8 mouse cellular contexts compared by ENCODE assay signal in the genomic region with DNA sequence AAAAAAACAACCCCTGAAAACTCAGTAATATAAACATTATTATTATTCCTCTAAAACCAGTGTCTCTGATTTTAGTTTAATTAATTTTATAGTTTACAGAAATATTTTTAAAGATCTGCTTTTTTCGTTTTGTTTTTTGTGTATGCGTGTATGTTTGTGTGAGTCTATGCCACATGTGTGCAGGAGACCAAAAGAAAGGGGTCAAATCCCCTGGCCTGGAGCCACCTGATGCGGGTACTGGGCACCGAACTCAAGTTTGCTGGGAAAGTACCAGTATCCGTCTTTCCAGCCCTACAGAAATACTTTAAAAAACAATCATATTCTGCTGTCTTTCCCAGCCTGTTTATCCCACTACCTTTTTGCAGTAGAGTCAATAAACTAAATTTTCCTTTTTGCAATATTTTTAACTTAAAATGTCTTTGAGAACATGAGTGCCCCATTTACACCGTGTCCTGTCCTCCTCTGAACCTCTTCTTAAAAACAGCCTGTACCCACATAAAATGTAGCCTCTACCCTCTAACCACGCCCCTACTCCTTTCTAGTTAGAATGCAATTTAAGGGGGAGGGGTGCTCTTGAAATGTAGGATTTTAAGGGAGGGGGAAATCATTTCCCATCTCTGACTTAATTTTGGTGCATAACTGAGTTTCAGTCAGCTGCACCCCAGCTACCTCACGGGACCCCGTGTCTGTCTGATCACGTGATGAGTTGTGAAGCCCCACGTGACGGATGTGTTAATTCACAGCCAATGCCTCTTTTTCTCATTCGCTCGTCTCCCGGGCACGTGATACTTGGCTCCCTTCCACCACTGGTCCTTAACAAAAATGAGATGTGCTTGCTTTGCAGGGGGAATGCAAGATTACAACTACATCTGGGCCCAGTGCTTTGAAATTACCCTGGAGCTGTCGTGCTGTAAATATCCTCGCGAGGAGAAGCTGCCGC. TPM values are rescaled to one million over a fixed set of nuclear protein-coding genes. Genes with fewer than 3 reads are reported as not detected.
A peak's percentile ranks its signal among the peaks of the same experiment; 100 is the strongest.
DNase-seq lines count a peak whose midpoint lies in the region; ATAC-seq and TF ChIP-seq lines count a peak whose summit lies in the region.

No protein-coding gene starts in this region.

- no peaks in the 10 kb centered on the region for H3K9me3 ChIP-seq in forebrain, embryonic 13.5 days (replicated peaks)
- no peaks in the 10 kb centered on the region for H3K9me3 ChIP-seq in heart, postnatal 0 days (replicated peaks; ENCODE audit: control insufficient read depth, low read length)
- no peaks in the 10 kb centered on the region for H3K9me3 ChIP-seq in liver, embryonic 13.5 days (replicated peaks)
- H3K9me3 ChIP-seq in neural tube, embryonic 12.5 days, result no peaks in the 10 kb centered on the region

- H3K9ac ChIP-seq in forebrain, embryonic 13.5 days, result peak overlapping the region; percentile 35; the same call in 1 of the 2 replicates
- no peak overlapping the region for H3K9ac ChIP-seq in heart, postnatal 0 days (replicated peaks; ENCODE audit: low read depth, low read length)
- H3K9ac ChIP-seq in liver, embryonic 13.5 days, result no peak overlapping the region
- H3K9ac ChIP-seq in neural tube, embryonic 12.5 days, result peak overlapping the region; percentile 35; the same call in 1 of the 2 replicates

- peak overlapping the region; percentile 3; the same call in 1 of the 2 replicates for H3K4me3 ChIP-seq in brown adipose tissue, adult 24 weeks (ENCODE audit: insufficient read depth, low read depth, low read length)
- H3K4me3 ChIP-seq in forebrain, embryonic 13.5 days, result peak overlapping the region; percentile 38
- H3K4me3 ChIP-seq in heart, postnatal 0 days (ENCODE audit: low read depth, low read length), result peak overlapping the region; percentile 27; the same call in 1 of the 2 replicates
- no peak overlapping the region; the same call in 1 of the 2 replicates for H3K4me3 ChIP-seq in liver, embryonic 13.5 days (replicated peaks)
- H3K4me3 ChIP-seq in neural tube, embryonic 12.5 days, result peak overlapping the region; percentile 31
- peak overlapping the region; percentile 14; the same call in 1 of the 2 replicates for H3K4me3 ChIP-seq in thymus, adult 2 months (ENCODE audit: control insufficient read depth, insufficient read depth, low read length)

- no peaks in the 10 kb centered on the region for H3K4me1 ChIP-seq in brown adipose tissue, adult 24 weeks (ENCODE audit: control insufficient read depth, insufficient read depth, insufficient read length, low read length)
- H3K4me1 ChIP-seq in forebrain, embryonic 13.5 days, result peaks cover 21% of the 10 kb centered on the region; the same call in 1 of the 2 replicates
- no peaks in the 10 kb centered on the region; the same call in 1 of the 2 replicates for H3K4me1 ChIP-seq in heart, postnatal 0 days (ENCODE audit: control insufficient read depth, insufficient read depth)
- peaks cover 31% of the 10 kb centered on the region for H3K4me1 ChIP-seq in liver, embryonic 13.5 days (replicated peaks)
- H3K4me1 ChIP-seq in neural tube, embryonic 12.5 days, result no peaks in the 10 kb centered on the region
- peaks cover 11% of the 10 kb centered on the region for H3K4me1 ChIP-seq in thymus, adult 2 months (replicated peaks; ENCODE audit: control insufficient read depth, insufficient read depth, low read length)

- TF ChIP-seq POLR2A in thymus, adult 2 months (IDR thresholded peaks at IDR 0.05; ENCODE audit: control insufficient read depth, extremely low read depth, insufficient read depth, low read length, poor library complexity), result no peak

- no peak for TF ChIP-seq CTCF in heart, postnatal 0 days (IDR thresholded peaks at IDR 0.05; ENCODE audit: low read depth)
- no peak for TF ChIP-seq CTCF in thymus, adult 2 months (IDR thresholded peaks at IDR 0.05; ENCODE audit: borderline replicate concordance, control insufficient read depth, extremely low read depth, insufficient read depth, low read length, poor library complexity)

- no peak for TF ChIP-seq EP300 in heart, postnatal 0 days (IDR thresholded peaks at IDR 0.05; ENCODE audit: low read depth)

- peak overlapping the region; percentile 64 for H3K4me2 ChIP-seq in forebrain, embryonic 13.5 days
- H3K4me2 ChIP-seq in heart, postnatal 0 days (ENCODE audit: low read depth, low read length), result peak overlapping the region; percentile 63
- peak overlapping the region; percentile 50 for H3K4me2 ChIP-seq in liver, embryonic 13.5 days
- H3K4me2 ChIP-seq in neural tube, embryonic 12.5 days (replicated peaks), result peak overlapping the region; percentile 63

- no peak overlapping the region for H3K27ac ChIP-seq in brown adipose tissue, adult 24 weeks (replicated peaks; ENCODE audit: low read depth, low read length)
- peak overlapping the region; percentile 72 for H3K27ac ChIP-seq in forebrain, embryonic 13.5 days
- H3K27ac ChIP-seq in heart, postnatal 0 days (ENCODE audit: low read depth), result no peak overlapping the region
- H3K27ac ChIP-seq in liver, embryonic 13.5 days, result no peak overlapping the region
- H3K27ac ChIP-seq in neural tube, embryonic 12.5 days, result no peak overlapping the region
- H3K27ac ChIP-seq in thymus, adult 2 months (ENCODE audit: control insufficient read depth, insufficient read depth, low read length), result peak overlapping the region; percentile 19

- no peaks in the 10 kb centered on the region for H3K27me3 ChIP-seq in forebrain, embryonic 13.5 days
- no peaks in the 10 kb centered on the region for H3K27me3 ChIP-seq in heart, postnatal 0 days (ENCODE audit: control insufficient read depth, insufficient read depth, low read length)
- H3K27me3 ChIP-seq in liver, embryonic 13.5 days, result no peaks in the 10 kb centered on the region
- no peaks in the 10 kb centered on the region for H3K27me3 ChIP-seq in neural tube, embryonic 12.5 days (replicated peaks)
- H3K27me3 ChIP-seq in thymus, adult 2 months (ENCODE audit: control insufficient read depth, insufficient read depth, low read length), result no peaks in the 10 kb centered on the region; the same call in 1 of the 2 replicates

- 38% methylated on average over 20 of the region's 20 CpGs for WGBS in forebrain, embryonic 13.5 days
- WGBS in heart, postnatal 0 days, result 34% methylated on average over 20 of the region's 20 CpGs
- 37% methylated on average over 20 of the region's 20 CpGs for WGBS in liver, embryonic 13.5 days (ENCODE audit: insufficient replicate concordance)
- WGBS in neural tube, embryonic 12.5 days, result 36% methylated on average over 20 of the region's 20 CpGs
- 32% methylated on average over 20 of the region's 20 CpGs for WGBS in thymus, adult 2 months

- DNase-seq in CD4-positive, CD25-positive, alpha-beta regulatory T cell, adult 2 months (ENCODE audit: low read depth, low spot score), result peak; percentile 80
- peak; percentile 35 for DNase-seq in heart, postnatal 0 days (ENCODE audit: low spot score)
- DNase-seq in kidney, postnatal 25 days, result peak; percentile 72 to 75
- DNase-seq in liver, embryonic 13.5 days, result peak; percentile 24
- DNase-seq in thymus, adult 2 months, result peak; percentile 80

- peak; percentile 87 for ATAC-seq in forebrain, embryonic 13.5 days
- ATAC-seq in heart, postnatal 0 days (ENCODE audit: insufficient read depth, low read depth), result no peak
- ATAC-seq in liver, embryonic 13.5 days (ENCODE audit: low read depth), result no peak
- ATAC-seq in neural tube, embryonic 12.5 days (ENCODE audit: low FRiP score, low read depth), result peak; percentile 86

- H3K36me3 ChIP-seq in forebrain, embryonic 13.5 days (ENCODE audit: poor library complexity, severe bottlenecking), result no peaks in the 10 kb centered on the region
- no peaks in the 10 kb centered on the region for H3K36me3 ChIP-seq in heart, postnatal 0 days (replicated peaks; ENCODE audit: control insufficient read depth, insufficient read depth, low read length)
- H3K36me3 ChIP-seq in liver, embryonic 13.5 days, result no peaks in the 10 kb centered on the region
- H3K36me3 ChIP-seq in neural tube, embryonic 12.5 days, result no peaks in the 10 kb centered on the region
- H3K36me3 ChIP-seq in thymus, adult 2 months (ENCODE audit: control insufficient read depth, insufficient read depth, low read length), result no peaks in the 10 kb centered on the region

RNA-seq across cellular contexts. Expression of a gene that starts 35.2 kb away (rescaled TPM):
- polyA plus RNA-seq in brown adipose tissue, adult 24 weeks (2012; ENCODE audit: insufficient read depth, insufficient read length, missing spikeins), result 17.0 and 24.8 TPM in 2 replicates
- polyA plus RNA-seq in forebrain, embryonic 13.5 days (2015; fragmentation: Nextera tagmentation; extraction: Ambion mirVana), result 59.3 and 61.8 TPM in 2 replicates
- 47.3 and 93.0 TPM in 2 replicates for total RNA-seq in heart, postnatal 0 days (2014; rRNA removed; ENCODE audit: low replicate concordance)
- 27.1 and 31.3 TPM in 2 replicates for polyA plus RNA-seq in heart, postnatal 0 days (2015; fragmentation: Nextera tagmentation; extraction: Ambion mirVana)
- polyA plus RNA-seq in liver, embryonic 13.5 days (2015; fragmentation: Nextera tagmentation; extraction: Ambion mirVana), result 16.3 and 25.9 TPM in 2 replicates
- polyA plus RNA-seq in neural tube, embryonic 12.5 days (2016; fragmentation: Nextera tagmentation; extraction: Ambion mirVana), result 62.9 and 74.4 TPM in 2 replicates
- 83.0 and 116 TPM in 2 replicates for polyA plus RNA-seq in thymus, adult 2 months (2012; rRNA removed)

RNA-seq across cellular contexts. Expression of a gene that starts 46.1 kb away (rescaled TPM):
- polyA plus RNA-seq in brown adipose tissue, adult 24 weeks (2012; ENCODE audit: insufficient read depth, insufficient read length, missing spikeins), result 0.63 and 1.1 TPM in 2 replicates
- polyA plus RNA-seq in forebrain, embryonic 13.5 days (2015; fragmentation: Nextera tagmentation; extraction: Ambion mirVana), result 4.3 and 4.7 TPM in 2 replicates
- 0.53 and 4.7 TPM in 2 replicates for total RNA-seq in heart, postnatal 0 days (2014; rRNA removed; ENCODE audit: low replicate concordance)
- 2.0 and 2.1 TPM in 2 replicates for polyA plus RNA-seq in heart, postnatal 0 days (2015; fragmentation: Nextera tagmentation; extraction: Ambion mirVana)
- polyA plus RNA-seq in liver, embryonic 13.5 days (2015; fragmentation: Nextera tagmentation; extraction: Ambion mirVana), result 19.3 and 27.8 TPM in 2 replicates
- polyA plus RNA-seq in neural tube, embryonic 12.5 days (2016; fragmentation: Nextera tagmentation; extraction: Ambion mirVana), result 10.0 and 10.3 TPM in 2 replicates
- polyA plus RNA-seq in thymus, adult 2 months (2012; rRNA removed), result 3.2 and 3.6 TPM in 2 replicates

Comparison
In these comparisons a context has a peak if more than half of its experiments do, and no peak if none do; other contexts are left out.
1. DNase-seq: peak in every context shown above with its lines; median percentile 80 in CD4-positive, CD25-positive, alpha-beta regulatory T cell, adult 2 months; 80 in thymus, adult 2 months; 74 in kidney, postnatal 25 days; 35 in heart, postnatal 0 days; 24 in liver, embryonic 13.5 days.
2. H3K27ac ChIP-seq: peak in forebrain, embryonic 13.5 days (single experiment) and thymus, adult 2 months (single experiment); none in brown adipose tissue, adult 24 weeks (single experiment), heart, postnatal 0 days (single experiment), liver, embryonic 13.5 days (single experiment) and neural tube, embryonic 12.5 days (single experiment).
3. ATAC-seq: peak in forebrain, embryonic 13.5 days (single experiment) and neural tube, embryonic 12.5 days (single experiment); none in heart, postnatal 0 days (single experiment) and liver, embryonic 13.5 days (single experiment).
4. H3K9ac ChIP-seq: peak in forebrain, embryonic 13.5 days (single experiment) and neural tube, embryonic 12.5 days (single experiment); none in heart, postnatal 0 days (single experiment) and liver, embryonic 13.5 days (single experiment).
5. Peak in every context shown above with its lines, with median percentiles within 50 percentile points of each other: H3K4me2 ChIP-seq.